Mouse (Mus musculus) bone marrow macrophage, adult 2 months (primary cell): Measurements from ENCODE around the gene Sgk1.

ENCODE experiments used
- CTCF ChIP-seq: IDR thresholded peaks from 2 replicates; pipeline ENCODE4 v1.5.1; 2012; ENCODE audit warnings: low read depth, mild to moderate bottlenecking, low read length, moderate library complexity
- POLR2A ChIP-seq: IDR thresholded peaks from 2 replicates; pipeline ENCODE4 v1.6.1; 2012; ENCODE audit warnings: mild to moderate bottlenecking, low read depth, low read length, borderline replicate concordance

DNA sequence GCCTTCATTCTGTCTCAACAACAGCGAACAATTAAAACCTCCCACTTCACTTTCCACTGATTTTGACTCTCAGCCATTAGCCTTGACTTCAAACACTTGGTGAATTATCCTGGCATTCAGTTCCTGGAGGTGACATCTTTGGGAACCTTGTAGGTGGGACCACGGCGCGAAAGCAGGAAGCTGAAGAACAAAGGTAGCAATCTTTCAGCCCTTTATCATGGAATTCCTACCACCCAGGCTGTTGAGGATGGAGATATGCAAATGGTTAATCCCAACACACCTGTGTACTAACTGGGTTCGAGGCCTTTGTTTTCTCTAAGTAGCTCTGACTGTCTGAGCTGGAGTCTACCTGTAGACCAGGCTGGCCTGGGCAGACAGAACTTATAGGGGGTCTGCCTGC is 106.5 kb downstream of the Sgk1 start:
- TF ChIP-seq POLR2A (no peak), CTCF (no peak)
